Mouse (Mus musculus) heart, adult 2 months (tissue): ENCODE data around the gene Slc24a2.

Experiments
- CTCF ChIP-seq: fragments of 200-600 bp; IDR thresholded peaks from 2 replicates; pipeline ENCODE4 v1.8.1; 2022; ENCODE audit warnings: antibody characterized with exemption, mild to moderate bottlenecking, moderate library complexity
- POLR2A ChIP-seq: fragments of 200-500 bp; IDR thresholded peaks from 2 replicates; pipeline ENCODE4 v1.6.1; 2011; ENCODE audit warnings: mild to moderate bottlenecking, low read depth, low read length, control low read depth; ENCODE audit not compliant: insufficient read depth

GRCm38 (mm10) chr4:87149584-87149983 lies 80.7 kb downstream of the Slc24a2 start:
- TF ChIP-seq CTCF = no peak
- TF ChIP-seq POLR2A = no peak
